Mouse (Mus musculus): ENCODE results near the gene Tmem168. TPM values are rescaled to one million over a fixed set of nuclear protein-coding genes. Genes with fewer than 3 reads are reported as not detected.
A peak's percentile ranks its signal among the peaks of the same experiment; 100 is the strongest.

The Tmem168 gene
- polyA plus RNA-seq, 1 experiment from 2014 or later = 24.7 TPM

DNA sequence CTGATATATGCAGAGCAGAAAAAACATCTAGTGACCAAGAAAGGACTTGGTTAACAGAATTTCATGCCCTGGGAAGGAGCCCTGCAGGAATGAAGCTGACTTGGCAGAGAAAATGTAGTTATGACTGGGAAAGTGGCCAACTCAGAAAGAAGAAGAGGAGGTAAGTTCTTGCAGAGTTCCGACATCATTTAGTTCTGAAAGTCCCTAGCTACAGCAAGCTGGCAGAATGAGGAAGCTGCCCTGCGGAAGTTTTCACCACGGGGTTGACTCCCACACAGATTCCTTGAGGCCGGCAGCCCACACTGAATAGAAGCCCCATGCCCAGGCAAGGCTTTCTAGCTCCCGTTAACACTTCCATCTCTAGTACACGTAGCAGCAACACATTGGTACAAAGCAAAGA lies 6.3 kb downstream of the Tmem168 start:
- no peaks in the 10 kb centered on the region for H3K27me3 ChIP-seq (ENCODE audit: control insufficient read depth, insufficient read depth, low read length)
- no peaks in the 10 kb centered on the region for H3K9me3 ChIP-seq (ENCODE audit: control insufficient read depth, low read length)
- H3K4me1 ChIP-seq (ENCODE audit: control insufficient read depth, insufficient read depth, low read length) = peaks cover 7% of the 10 kb centered on the region
- peaks cover 13% of the 10 kb centered on the region for H3K36me3 ChIP-seq (ENCODE audit: control insufficient read depth, insufficient read depth, low read length)
- no peak overlapping the region for H3K9ac ChIP-seq (replicated peaks; ENCODE audit: low read length)
- DNase-seq (no peak), ATAC-seq (ENCODE audit: low FRiP score, low TSS enrichment) (no peak)
- H3K27ac ChIP-seq (replicated peaks; ENCODE audit: low read depth, low read length) = no peak overlapping the region
- H3K4me3 ChIP-seq (replicated peaks; ENCODE audit: low read depth, low read length) = no peak overlapping the region
- peak overlapping the region; percentile 4; the same call in 1 of the 2 replicates for H3K4me2 ChIP-seq (ENCODE audit: low read length)
- WGBS = 92% methylated on average over 6 of the region's 6 CpGs

GRCm38 (mm10) chr6:13598239-13598923 lies 9.5 kb downstream of the Tmem168 start:
- no peaks in the 10 kb centered on the region for H3K27me3 ChIP-seq (ENCODE audit: control insufficient read depth, insufficient read depth, low read length)
- no peak overlapping the region for H3K4me2 ChIP-seq (ENCODE audit: low read length)
- H3K4me1 ChIP-seq (ENCODE audit: control insufficient read depth, insufficient read depth, low read length) = no peaks in the 10 kb centered on the region
- 90% methylated on average over 7 of the region's 7 CpGs for WGBS
- ATAC-seq (ENCODE audit: low FRiP score, low TSS enrichment) (no peak), DNase-seq (no peak)
- no peaks in the 10 kb centered on the region for H3K9me3 ChIP-seq (ENCODE audit: control insufficient read depth, low read length)
- H3K36me3 ChIP-seq (ENCODE audit: control insufficient read depth, insufficient read depth, low read length) = peaks cover 17% of the 10 kb centered on the region
- no peak overlapping the region for H3K4me3 ChIP-seq (replicated peaks; ENCODE audit: low read depth, low read length)
- no peak overlapping the region for H3K27ac ChIP-seq (replicated peaks; ENCODE audit: low read depth, low read length)
- H3K9ac ChIP-seq (replicated peaks; ENCODE audit: low read length) = no peak overlapping the region

DNA sequence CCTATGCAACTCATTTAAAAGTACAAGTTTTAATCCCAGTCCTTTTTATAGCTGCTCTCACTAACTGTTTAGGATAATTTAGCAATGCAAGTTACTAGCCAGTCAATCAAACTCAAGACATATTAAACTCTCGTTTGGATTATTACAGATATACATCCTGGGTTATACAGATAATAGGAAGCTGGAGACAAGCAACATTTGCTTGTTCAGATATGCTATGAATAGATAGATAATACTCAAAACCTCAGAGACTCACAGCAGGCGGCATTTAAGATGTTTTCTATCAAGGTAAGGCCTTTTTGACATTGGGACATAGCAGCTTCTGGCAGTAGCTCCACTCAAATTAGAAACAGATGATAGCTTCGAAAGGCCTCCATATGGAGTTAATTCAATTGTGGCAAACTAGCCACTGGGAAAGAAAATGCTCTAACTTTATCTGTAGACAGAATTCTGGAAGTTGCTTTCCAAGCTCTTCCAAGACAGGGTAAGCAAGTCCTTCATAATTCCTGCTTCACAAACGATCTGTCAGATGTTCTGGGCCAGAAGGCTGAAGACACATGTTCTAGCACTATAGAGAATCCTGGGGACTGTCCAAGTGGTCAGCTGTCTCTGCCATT lies 15.1 kb downstream of the Tmem168 start:
- H3K4me1 ChIP-seq (ENCODE audit: control insufficient read depth, insufficient read depth, low read length) = no peaks in the 10 kb centered on the region
- H3K4me2 ChIP-seq (ENCODE audit: low read length) = no peak overlapping the region
- H3K9me3 ChIP-seq (ENCODE audit: control insufficient read depth, low read length) = no peaks in the 10 kb centered on the region
- no peak overlapping the region for H3K27ac ChIP-seq (replicated peaks; ENCODE audit: low read depth, low read length)
- no peak for DNase-seq
- ATAC-seq (ENCODE audit: low FRiP score, low TSS enrichment) = no peak
- no peak overlapping the region for H3K4me3 ChIP-seq (replicated peaks; ENCODE audit: low read depth, low read length)
- H3K27me3 ChIP-seq (ENCODE audit: control insufficient read depth, insufficient read depth, low read length) = no peaks in the 10 kb centered on the region
- H3K9ac ChIP-seq (replicated peaks; ENCODE audit: low read length) = no peak overlapping the region
- WGBS = 88% methylated on average over 4 of the region's 4 CpGs
- H3K36me3 ChIP-seq (ENCODE audit: control insufficient read depth, insufficient read depth, low read length) = peaks cover 37% of the 10 kb centered on the region

DNA sequence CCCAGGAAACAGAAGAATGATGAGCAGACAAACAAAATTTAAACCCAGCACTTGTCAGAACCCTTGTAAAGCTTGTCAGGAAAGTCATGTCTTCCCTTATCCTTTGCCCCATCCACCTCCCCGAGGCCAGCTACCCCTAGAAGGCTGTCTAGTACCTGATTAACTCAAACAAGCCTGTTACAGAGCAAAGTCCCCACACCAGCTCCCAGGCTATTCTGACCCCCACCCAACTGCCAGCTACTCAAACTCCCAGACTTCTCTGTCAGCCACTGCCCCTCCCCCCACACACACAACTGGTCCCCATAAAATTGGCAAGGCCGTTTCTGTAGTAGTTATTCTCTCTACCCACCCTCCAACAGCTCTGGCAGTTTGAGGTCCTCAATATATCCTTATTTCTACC lies 21.3 kb downstream of the Tmem168 start:
- no peak for DNase-seq
- no peak overlapping the region for H3K4me2 ChIP-seq (ENCODE audit: low read length)
- WGBS = 61% methylated on average over 2 of the region's 2 CpGs

DNA sequence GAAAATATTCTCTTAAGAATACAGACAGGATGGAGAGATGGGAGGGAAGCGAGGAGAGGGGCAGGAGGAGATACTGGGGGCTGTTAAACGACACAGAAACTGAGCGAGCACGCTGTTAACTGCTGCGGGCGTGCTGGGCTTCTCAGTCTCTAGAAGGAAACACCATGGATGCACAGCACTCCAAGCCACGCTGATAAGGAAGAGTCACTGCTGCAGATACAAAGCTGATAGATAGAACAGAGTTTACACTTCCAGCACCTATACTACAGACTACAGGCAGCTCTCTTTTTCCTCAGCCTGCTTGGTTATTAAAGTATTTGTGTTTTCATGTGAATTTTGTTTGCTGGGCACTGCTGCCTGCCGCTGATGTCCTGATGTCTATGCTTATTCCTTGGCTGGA lies 21.7 kb downstream of the Tmem168 start:
- ATAC-seq (ENCODE audit: low FRiP score, low TSS enrichment) (no peak), DNase-seq (no peak)
- Histone ChIP-seq H3K27me3 (ENCODE audit: control insufficient read depth, insufficient read depth, low read length) (no peaks in the 10 kb centered on the region), H3K4me3 (replicated peaks; ENCODE audit: low read depth, low read length) (no peak overlapping the region), H3K4me1 (ENCODE audit: control insufficient read depth, insufficient read depth, low read length) (no peaks in the 10 kb centered on the region), H3K9me3 (ENCODE audit: control insufficient read depth, low read length) (no peaks in the 10 kb centered on the region), H3K36me3 (ENCODE audit: control insufficient read depth, insufficient read depth, low read length) (peaks cover 31% of the 10 kb centered on the region), H3K9ac (replicated peaks; ENCODE audit: low read length) (no peak overlapping the region), H3K27ac (replicated peaks; ENCODE audit: low read depth, low read length) (no peak overlapping the region), H3K4me2 (ENCODE audit: low read length) (no peak overlapping the region)
- 91% methylated on average over 8 of the region's 8 CpGs for WGBS

More for the DNA sequence above, 21.3 kb downstream of the Tmem168 start:
- Histone ChIP-seq H3K27me3 (ENCODE audit: control insufficient read depth, insufficient read depth, low read length) (no peaks in the 10 kb centered on the region), H3K36me3 (ENCODE audit: control insufficient read depth, insufficient read depth, low read length) (peaks cover 33% of the 10 kb centered on the region), H3K27ac (replicated peaks; ENCODE audit: low read depth, low read length) (no peak overlapping the region), H3K9me3 (ENCODE audit: control insufficient read depth, low read length) (no peaks in the 10 kb centered on the region), H3K9ac (replicated peaks; ENCODE audit: low read length) (no peak overlapping the region), H3K4me3 (replicated peaks; ENCODE audit: low read depth, low read length) (no peak overlapping the region), H3K4me1 (ENCODE audit: control insufficient read depth, insufficient read depth, low read length) (no peaks in the 10 kb centered on the region)
- no peak for ATAC-seq (ENCODE audit: low FRiP score, low TSS enrichment)

- Histone ChIP-seq H3K36me3 (ENCODE audit: control insufficient read depth, insufficient read depth, low read length) (peaks cover 28% of the 10 kb centered on the region), H3K4me1 (ENCODE audit: control insufficient read depth, insufficient read depth, low read length) (no peaks in the 10 kb centered on the region), H3K27ac (replicated peaks; ENCODE audit: low read depth, low read length) (no peak overlapping the region), H3K9me3 (ENCODE audit: control insufficient read depth, low read length) (no peaks in the 10 kb centered on the region), H3K4me2 (ENCODE audit: low read length) (no peak overlapping the region), H3K27me3 (ENCODE audit: control insufficient read depth, insufficient read depth, low read length) (no peaks in the 10 kb centered on the region), H3K4me3 (replicated peaks; ENCODE audit: low read depth, low read length) (no peak overlapping the region), H3K9ac (replicated peaks; ENCODE audit: low read length) (no peak overlapping the region)
- ATAC-seq (ENCODE audit: low FRiP score, low TSS enrichment) (no peak), DNase-seq (no peak)
- 87% methylated on average over 6 of the region's 6 CpGs for WGBS
These were observed 23.1 kb downstream of the Tmem168 start for GRCm38 (mm10) chr6:13584788-13585187.

GRCm38 (mm10) chr6:13582075-13582474 lies 25.8 kb downstream of the Tmem168 start:
- no peaks in the 10 kb centered on the region for H3K27me3 ChIP-seq (ENCODE audit: control insufficient read depth, insufficient read depth, low read length)
- ATAC-seq (ENCODE audit: low FRiP score, low TSS enrichment) = no peak
- no peak overlapping the region for H3K9ac ChIP-seq (replicated peaks; ENCODE audit: low read length)
- no peak overlapping the region for H3K4me3 ChIP-seq (replicated peaks; ENCODE audit: low read depth, low read length)
- no peak overlapping the region for H3K27ac ChIP-seq (replicated peaks; ENCODE audit: low read depth, low read length)
- DNase-seq = no peak
- no peaks in the 10 kb centered on the region for H3K9me3 ChIP-seq (ENCODE audit: control insufficient read depth, low read length)
- no peak overlapping the region for H3K4me2 ChIP-seq (ENCODE audit: low read length)
- WGBS = 98% methylated on average over 1 of the region's 1 CpGs
- no peaks in the 10 kb centered on the region for H3K4me1 ChIP-seq (ENCODE audit: control insufficient read depth, insufficient read depth, low read length)
- H3K36me3 ChIP-seq (ENCODE audit: control insufficient read depth, insufficient read depth, low read length) = peaks cover 23% of the 10 kb centered on the region

DNA sequence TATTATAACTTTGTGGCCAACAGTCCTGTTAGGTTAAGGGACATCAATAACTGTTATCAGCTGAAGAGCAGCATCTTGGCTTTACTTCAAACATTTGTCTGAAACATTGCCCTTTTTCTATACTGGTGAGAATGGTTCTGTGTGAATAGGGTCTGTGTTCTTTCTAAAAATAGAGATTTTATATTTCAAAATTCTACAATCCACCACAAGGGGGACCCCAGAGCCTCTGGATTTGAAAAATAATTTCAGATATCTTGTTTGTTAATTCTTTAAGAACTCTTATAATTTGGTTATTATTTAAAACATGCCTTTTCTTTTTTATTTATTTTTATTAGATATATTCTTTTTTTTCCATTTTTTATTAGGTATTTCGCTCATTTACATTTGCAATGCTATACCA lies 42.2 kb downstream of the Tmem168 start:
- no peaks in the 10 kb centered on the region for H3K27me3 ChIP-seq (ENCODE audit: control insufficient read depth, insufficient read depth, low read length)
- DNase-seq (peak; percentile 40), ATAC-seq (ENCODE audit: low FRiP score, low TSS enrichment) (no peak)
- 96% methylated on average over 1 of the region's 1 CpGs for WGBS
- H3K36me3 ChIP-seq (ENCODE audit: control insufficient read depth, insufficient read depth, low read length) = no peaks in the 10 kb centered on the region
- H3K4me2 ChIP-seq (ENCODE audit: low read length) = no peak overlapping the region
- no peak overlapping the region for H3K27ac ChIP-seq (replicated peaks; ENCODE audit: low read depth, low read length)
- no peaks in the 10 kb centered on the region for H3K4me1 ChIP-seq (ENCODE audit: control insufficient read depth, insufficient read depth, low read length)
- no peak overlapping the region for H3K9ac ChIP-seq (replicated peaks; ENCODE audit: low read length)
- no peak overlapping the region for H3K4me3 ChIP-seq (replicated peaks; ENCODE audit: low read depth, low read length)
- H3K9me3 ChIP-seq (ENCODE audit: control insufficient read depth, low read length) = no peaks in the 10 kb centered on the region

GRCm38 (mm10) chr6:13555266-13555665 lies 52.6 kb downstream of the Tmem168 start:
- H3K36me3 ChIP-seq (ENCODE audit: control insufficient read depth, insufficient read depth, low read length) = no peaks in the 10 kb centered on the region
- no peak overlapping the region for H3K4me3 ChIP-seq (replicated peaks; ENCODE audit: low read depth, low read length)
- 0 out of 2 replicates have a peak, but pooled peaks cover 3% of the 10 kb centered on the region for H3K9me3 ChIP-seq (ENCODE audit: control insufficient read depth, low read length)
- H3K27me3 ChIP-seq (ENCODE audit: control insufficient read depth, insufficient read depth, low read length) = no peaks in the 10 kb centered on the region
- 87% methylated on average over 2 of the region's 2 CpGs for WGBS
- no peak overlapping the region for H3K27ac ChIP-seq (replicated peaks; ENCODE audit: low read depth, low read length)
- H3K4me1 ChIP-seq (ENCODE audit: control insufficient read depth, insufficient read depth, low read length) = no peaks in the 10 kb centered on the region
- no peak for ATAC-seq (ENCODE audit: low FRiP score, low TSS enrichment)
- no peak for DNase-seq
- H3K4me2 ChIP-seq (ENCODE audit: low read length) = no peak overlapping the region
- no peak overlapping the region for H3K9ac ChIP-seq (replicated peaks; ENCODE audit: low read length)
